ENCODE assay signal across 10 mouse cellular contexts in genomic region chr1:73930411-73931134, GRCm38 (mm10).
A peak's percentile ranks its signal among the peaks of the same experiment; 100 is the strongest.
DNase-seq lines count a peak whose midpoint lies in the region; ATAC-seq and TF ChIP-seq lines count a peak whose summit lies in the region.
"Had no signal": no experiment of that assay in that cellular context is flagged by ENCODE, and none has a peak within 500 bp of the region (broad histone marks: within the 10 kb centered on the region; RNA-seq: fewer than 3 reads in every experiment).

No protein-coding gene starts in this region.

- no peaks in the 10 kb centered on the region for H3K9me3 ChIP-seq in hindbrain, embryonic 13.5 days

- no peaks in the 10 kb centered on the region for H3K27me3 ChIP-seq in spleen, adult 2 months (ENCODE audit: control insufficient read depth, insufficient read depth, low read length)
- no peaks in the 10 kb centered on the region for H3K27me3 ChIP-seq in hindbrain, embryonic 13.5 days

- no peaks in the 10 kb centered on the region for H3K36me3 ChIP-seq in spleen, adult 2 months (ENCODE audit: control insufficient read depth, insufficient read depth, low read length)
- no peaks in the 10 kb centered on the region for H3K36me3 ChIP-seq in hindbrain, embryonic 13.5 days

- TF ChIP-seq POLR2A in spleen, adult 2 months (IDR thresholded peaks at IDR 0.05; ENCODE audit: low read depth, low read length): no peak

- peaks cover 15% of the 10 kb centered on the region; the same call in 1 of the 2 replicates for H3K4me1 ChIP-seq in spleen, adult 2 months (ENCODE audit: control insufficient read depth, insufficient read depth, insufficient read length)
- peaks cover 13% of the 10 kb centered on the region; the same call in 1 of the 2 replicates for H3K4me1 ChIP-seq in hindbrain, embryonic 13.5 days (replicated peaks)

- H3K9ac ChIP-seq in hindbrain, embryonic 13.5 days: no peak overlapping the region

- peak overlapping the region; percentile 90 for H3K27ac ChIP-seq in gastrocnemius, adult 2 months
- H3K27ac ChIP-seq in spleen, adult 2 months (ENCODE audit: insufficient read depth, low read length): peak overlapping the region; percentile 58
- no peak overlapping the region for H3K27ac ChIP-seq in hindbrain, embryonic 13.5 days

- no peak for TF ChIP-seq CTCF in gastrocnemius, adult 2 months (IDR thresholded peaks at IDR 0.05)
- no peak for TF ChIP-seq CTCF in spleen, adult 2 months (IDR thresholded peaks at IDR 0.05; ENCODE audit: extremely low read depth, insufficient read depth, insufficient read length, insufficient replicate concordance)

- H3K4me2 ChIP-seq in hindbrain, embryonic 13.5 days: no peak overlapping the region
- H3K4me2 ChIP-seq: liver, embryonic 11.5 days had no signal

- DNase-seq in gastrocnemius, adult 2 months: peak; percentile 22
- DNase-seq in gastrocnemius, postnatal 25 days: no peak
- no peak for DNase-seq in spleen, adult 2 months (ENCODE audit: low read depth in 1 of 2, low spot score in 2 of 2)
- no peak for DNase-seq in spleen, postnatal 36 days (ENCODE audit: low spot score in 2 of 2)
- DNase-seq in kidney, postnatal 10 days: peak; percentile 82
- no peak for DNase-seq in urinary bladder, postnatal 36 days (ENCODE audit: low spot score in 2 of 2)
- no peak for DNase-seq in cerebellum, postnatal 4 days (ENCODE audit: low spot score in 2 of 2)

- intact Hi-C loops in gastrocnemius, adult 2 months (cut with DNase I): no loop called here

- no peak overlapping the region for H3K4me3 ChIP-seq in gastrocnemius, adult 2 months
- no peak overlapping the region for H3K4me3 ChIP-seq in spleen, adult 2 months (ENCODE audit: extremely low read depth, insufficient read depth, insufficient read length)
- H3K4me3 ChIP-seq in hindbrain, embryonic 13.5 days: no peak overlapping the region

- WGBS in spleen, adult 2 months: 46% methylated on average over 8 of the region's 8 CpGs
- WGBS in hindbrain, embryonic 13.5 days: 87% methylated on average over 8 of the region's 8 CpGs

- ATAC-seq in hindbrain, embryonic 13.5 days (ENCODE audit: low FRiP score): no peak
- ATAC-seq: intestine, embryonic 16.5 days had no signal

Comparison
In these comparisons a context has a peak if more than half of its experiments do, and no peak if none do; other contexts are left out.
1. DNase-seq: peak in gastrocnemius, adult 2 months (single experiment) and kidney, postnatal 10 days (single experiment); none in gastrocnemius, postnatal 25 days (single experiment), spleen, adult 2 months (0 of 2), spleen, postnatal 36 days (0 of 2), urinary bladder, postnatal 36 days (0 of 2) and cerebellum, postnatal 4 days (0 of 2).